Mouse (Mus musculus): ENCODE measurements at regions not wholly inside any gene's neighbourhood (a gene's known extent, or its start where the extent isn't known, plus 50 kb on each side); places are given as distances from the start of the nearest gene placed in this dataset.

GRCm38 (mm10) chr14:29807881-29808280, 86.2 kb upstream of the Cacna2d3 start:
- no peak overlapping the region for H3K4me3 ChIP-seq (ENCODE audit: insufficient read depth, low read depth, low read length)
- WGBS, result 54% methylated on average over 9 of the region's 9 CpGs
- no peaks in the 10 kb centered on the region for H3K4me1 ChIP-seq (ENCODE audit: control insufficient read depth, insufficient read depth, low read length)
- H3K27me3 ChIP-seq (replicated peaks; ENCODE audit: control insufficient read depth, insufficient read depth, low read length), result no peaks in the 10 kb centered on the region
- TF ChIP-seq CTCF (conservative IDR thresholded peaks at IDR 0.05; ENCODE audit: insufficient read depth, insufficient read length, low read depth, low read length) (no peak), POLR2A (IDR thresholded peaks at IDR 0.05; ENCODE audit: low read depth, low read length) (no peak)
- no peak for DNase-seq
- H3K36me3 ChIP-seq (ENCODE audit: control insufficient read depth, insufficient read depth, low read length), result no peaks in the 10 kb centered on the region
- H3K27ac ChIP-seq (ENCODE audit: insufficient read depth, low read depth, low read length), result no peak overlapping the region

GRCm38 (mm10) chr14:29814626-29815025, 93.0 kb upstream of the Cacna2d3 start:
- TF ChIP-seq CTCF (conservative IDR thresholded peaks at IDR 0.05; ENCODE audit: insufficient read depth, insufficient read length, low read depth, low read length) (no peak), POLR2A (IDR thresholded peaks at IDR 0.05; ENCODE audit: low read depth, low read length) (no peak)
- Histone ChIP-seq H3K27me3 (replicated peaks; ENCODE audit: control insufficient read depth, insufficient read depth, low read length) (no peaks in the 10 kb centered on the region), H3K4me3 (ENCODE audit: insufficient read depth, low read depth, low read length) (no peak overlapping the region), H3K27ac (ENCODE audit: insufficient read depth, low read depth, low read length) (no peak overlapping the region), H3K4me1 (ENCODE audit: control insufficient read depth, insufficient read depth, low read length) (no peaks in the 10 kb centered on the region), H3K36me3 (ENCODE audit: control insufficient read depth, insufficient read depth, low read length) (no peaks in the 10 kb centered on the region)
- peak; percentile 48 for DNase-seq
- 17% methylated on average over 4 of the region's 4 CpGs for WGBS

DNA sequence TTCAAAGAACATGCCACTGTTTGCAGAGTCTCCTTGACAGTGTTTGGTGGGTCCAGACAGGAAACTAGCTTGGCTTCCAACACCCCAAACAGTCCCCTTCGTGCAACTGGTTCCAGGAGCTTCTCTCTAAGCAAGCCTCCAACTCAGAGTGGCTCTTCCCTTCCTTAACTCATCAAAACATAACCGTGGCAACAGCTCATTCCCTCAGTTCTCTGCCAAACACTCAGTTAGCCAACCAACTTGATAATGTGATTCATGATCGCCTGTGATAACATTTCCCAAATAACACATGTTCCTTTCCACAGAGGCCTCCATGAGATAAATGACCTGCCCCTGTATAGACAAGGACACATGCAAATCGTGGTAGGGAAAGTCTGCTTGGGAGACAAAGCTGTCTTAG, 95.9 kb upstream of the Cacna2d3 start:
- TF ChIP-seq POLR2A (IDR thresholded peaks at IDR 0.05; ENCODE audit: low read depth, low read length) (no peak), CTCF (conservative IDR thresholded peaks at IDR 0.05; ENCODE audit: insufficient read depth, insufficient read length, low read depth, low read length) (no peak)
- Histone ChIP-seq H3K27ac (ENCODE audit: insufficient read depth, low read depth, low read length) (no peak overlapping the region), H3K4me3 (ENCODE audit: insufficient read depth, low read depth, low read length) (no peak overlapping the region), H3K27me3 (replicated peaks; ENCODE audit: control insufficient read depth, insufficient read depth, low read length) (no peaks in the 10 kb centered on the region), H3K4me1 (ENCODE audit: control insufficient read depth, insufficient read depth, low read length) (no peaks in the 10 kb centered on the region), H3K36me3 (ENCODE audit: control insufficient read depth, insufficient read depth, low read length) (no peaks in the 10 kb centered on the region)
- DNase-seq, result no peak
- 74% methylated on average over 4 of the region's 4 CpGs for WGBS

GRCm38 (mm10) chr14:29818251-29818650, 96.6 kb upstream of the Cacna2d3 start:
- no peak for DNase-seq
- WGBS, result 76% methylated on average over 7 of the region's 7 CpGs
- no peak for TF ChIP-seq POLR2A (IDR thresholded peaks at IDR 0.05; ENCODE audit: low read depth, low read length)
- TF ChIP-seq CTCF (conservative IDR thresholded peaks at IDR 0.05; ENCODE audit: insufficient read depth, insufficient read length, low read depth, low read length), result no peak

DNA sequence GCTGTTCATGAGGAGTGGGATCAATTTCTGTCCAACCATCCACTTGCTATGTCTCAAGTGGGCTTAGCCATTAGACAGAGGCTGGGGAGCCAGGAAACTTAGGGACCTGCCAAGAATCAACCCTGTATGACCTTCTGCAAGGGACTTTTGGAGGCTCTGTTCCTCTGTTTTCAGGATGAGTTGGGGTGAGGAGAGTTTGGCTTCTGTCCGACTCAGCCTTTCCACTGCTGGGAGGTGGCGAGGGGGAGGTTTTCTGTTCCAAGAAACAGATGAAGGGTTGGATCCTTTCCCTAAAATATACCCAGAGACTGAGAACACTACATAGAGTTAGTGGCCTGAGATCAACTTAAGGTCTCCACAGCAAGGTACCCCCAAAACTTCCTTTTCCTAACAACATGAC, 97.1 kb upstream of the Cacna2d3 start:
- Histone ChIP-seq H3K27me3 (replicated peaks; ENCODE audit: control insufficient read depth, insufficient read depth, low read length) (no peaks in the 10 kb centered on the region), H3K36me3 (ENCODE audit: control insufficient read depth, insufficient read depth, low read length) (no peaks in the 10 kb centered on the region), H3K27ac (ENCODE audit: insufficient read depth, low read depth, low read length) (no peak overlapping the region), H3K4me1 (ENCODE audit: control insufficient read depth, insufficient read depth, low read length) (no peaks in the 10 kb centered on the region), H3K4me3 (ENCODE audit: insufficient read depth, low read depth, low read length) (no peak overlapping the region)
- no peak for DNase-seq
- WGBS, result 88% methylated on average over 2 of the region's 2 CpGs
- no peak for TF ChIP-seq CTCF (conservative IDR thresholded peaks at IDR 0.05; ENCODE audit: insufficient read depth, insufficient read length, low read depth, low read length)
- TF ChIP-seq POLR2A (IDR thresholded peaks at IDR 0.05; ENCODE audit: low read depth, low read length), result no peak

More at GRCm38 (mm10) chr14:29818251-29818650, 96.6 kb upstream of the Cacna2d3 start:
- Histone ChIP-seq H3K27me3 (replicated peaks; ENCODE audit: control insufficient read depth, insufficient read depth, low read length) (no peaks in the 10 kb centered on the region), H3K36me3 (ENCODE audit: control insufficient read depth, insufficient read depth, low read length) (no peaks in the 10 kb centered on the region), H3K27ac (ENCODE audit: insufficient read depth, low read depth, low read length) (no peak overlapping the region), H3K4me1 (ENCODE audit: control insufficient read depth, insufficient read depth, low read length) (no peaks in the 10 kb centered on the region), H3K4me3 (ENCODE audit: insufficient read depth, low read depth, low read length) (no peak overlapping the region)

DNA sequence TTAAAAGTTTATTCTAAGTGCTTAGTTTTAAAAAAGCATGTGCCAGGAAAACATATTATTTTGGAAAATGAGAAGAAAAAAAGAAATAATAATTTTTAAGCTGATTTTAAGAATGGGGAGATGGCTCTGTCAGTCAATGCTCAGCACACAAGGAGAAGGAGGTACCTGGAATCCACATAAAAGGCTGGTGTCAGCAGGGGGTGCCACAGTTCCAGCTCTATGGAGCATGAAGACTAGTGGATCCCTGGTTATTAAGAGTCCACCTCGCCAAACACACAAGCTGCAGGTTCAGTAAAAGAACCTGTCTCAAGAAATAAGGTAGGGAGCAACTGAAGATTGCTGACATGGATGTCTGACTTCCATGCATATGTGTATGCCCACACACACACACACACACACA, 115.4 kb upstream of the Cacna2d3 start:
- DNase-seq, result peak; percentile 66
- no peak overlapping the region for H3K4me3 ChIP-seq (ENCODE audit: insufficient read depth, low read depth, low read length)
- no peaks in the 10 kb centered on the region for H3K27me3 ChIP-seq (replicated peaks; ENCODE audit: control insufficient read depth, insufficient read depth, low read length)
- whole genome bisulfite sequencing, result 32% methylated on average over 1 of the region's 1 CpGs
- TF ChIP-seq POLR2A (IDR thresholded peaks at IDR 0.05; ENCODE audit: low read depth, low read length) (no peak), CTCF (conservative IDR thresholded peaks at IDR 0.05; ENCODE audit: insufficient read depth, insufficient read length, low read depth, low read length) (peak; percentile 58; the same call in 1 of the 2 replicates)
- no peak overlapping the region for H3K27ac ChIP-seq (ENCODE audit: insufficient read depth, low read depth, low read length)
- no peaks in the 10 kb centered on the region for H3K36me3 ChIP-seq (ENCODE audit: control insufficient read depth, insufficient read depth, low read length)
- H3K4me1 ChIP-seq (ENCODE audit: control insufficient read depth, insufficient read depth, low read length), result no peaks in the 10 kb centered on the region

- H3K36me3 ChIP-seq (ENCODE audit: control insufficient read depth, insufficient read depth, low read length), result no peaks in the 10 kb centered on the region
- no peak overlapping the region for H3K4me3 ChIP-seq (ENCODE audit: insufficient read depth, low read depth, low read length)
- no peak for TF ChIP-seq POLR2A (IDR thresholded peaks at IDR 0.05; ENCODE audit: low read depth, low read length)
- 87% methylated on average over 3 of the region's 3 CpGs for WGBS
- no peak overlapping the region for H3K27ac ChIP-seq (ENCODE audit: insufficient read depth, low read depth, low read length)
- DNase-seq, result no peak
- no peaks in the 10 kb centered on the region for H3K4me1 ChIP-seq (ENCODE audit: control insufficient read depth, insufficient read depth, low read length)
- no peaks in the 10 kb centered on the region for H3K27me3 ChIP-seq (replicated peaks; ENCODE audit: control insufficient read depth, insufficient read depth, low read length)
Measured at GRCm38 (mm10) chr14:29839576-29839975, 117.9 kb upstream of the Cacna2d3 start.
